In genomic region chr17:33952879-33953278, GRCm38 (mm10) we compare ENCODE assay signal across 11 mouse cellular contexts. TPM values are rescaled to one million over a fixed set of nuclear protein-coding genes. Genes with fewer than 3 reads are reported as not detected.
DNase-seq lines count a peak whose midpoint lies in the region; ATAC-seq and TF ChIP-seq lines count a peak whose summit lies in the region.
"Had no signal": no experiment of that assay in that cellular context is flagged by ENCODE, and none has a peak within 500 bp of the region (broad histone marks: within the 10 kb centered on the region; RNA-seq: fewer than 3 reads in every experiment).

No protein-coding gene starts in this region.

- H3K27me3 ChIP-seq in midbrain, embryonic 10.5 days (ENCODE audit: low read depth, poor library complexity, severe bottlenecking) = no peaks in the 10 kb centered on the region
- no peaks in the 10 kb centered on the region for H3K27me3 ChIP-seq in midbrain, postnatal 0 days (ENCODE audit: insufficient read depth, low read length)
- no peaks in the 10 kb centered on the region for H3K27me3 ChIP-seq in intestine, postnatal 0 days (replicated peaks; ENCODE audit: control insufficient read depth, insufficient read depth, low read length)
- H3K27me3 ChIP-seq in stomach, embryonic 16.5 days (ENCODE audit: control insufficient read depth, insufficient read depth, low read length) = no peaks in the 10 kb centered on the region
- H3K27me3 ChIP-seq: neural tube, embryonic 12.5 days had no signal

- peaks cover 68% of the 10 kb centered on the region for H3K4me1 ChIP-seq in midbrain, embryonic 10.5 days
- H3K4me1 ChIP-seq in midbrain, postnatal 0 days (ENCODE audit: insufficient read depth, low read length) = peaks cover 19% of the 10 kb centered on the region; the same call in 1 of the 2 replicates
- peaks cover 10% of the 10 kb centered on the region; the same call in 1 of the 2 replicates for H3K4me1 ChIP-seq in intestine, postnatal 0 days (replicated peaks; ENCODE audit: control insufficient read depth, insufficient read depth, low read length)
- peaks cover 46% of the 10 kb centered on the region for H3K4me1 ChIP-seq in stomach, embryonic 16.5 days (ENCODE audit: control insufficient read depth, insufficient read depth, low read length)

- no peaks in the 10 kb centered on the region for H3K9me3 ChIP-seq in midbrain, embryonic 10.5 days (replicated peaks)
- H3K9me3 ChIP-seq in midbrain, postnatal 0 days (ENCODE audit: low read length) = no peaks in the 10 kb centered on the region
- no peaks in the 10 kb centered on the region for H3K9me3 ChIP-seq in intestine, postnatal 0 days (ENCODE audit: control insufficient read depth)
- no peaks in the 10 kb centered on the region for H3K9me3 ChIP-seq in stomach, embryonic 16.5 days (replicated peaks; ENCODE audit: control insufficient read depth, low read length)
- H3K9me3 ChIP-seq: neural tube, embryonic 12.5 days had no signal

- TF ChIP-seq CTCF in midbrain, postnatal 0 days (IDR thresholded peaks at IDR 0.05) = no peak
- no peak for TF ChIP-seq CTCF in intestine, postnatal 0 days (IDR thresholded peaks at IDR 0.05; ENCODE audit: low read depth)

- no peak overlapping the region; the same call in 1 of the 2 replicates for H3K9ac ChIP-seq in midbrain, postnatal 0 days (replicated peaks; ENCODE audit: low read length, poor library complexity, severe bottlenecking)
- no peak overlapping the region for H3K9ac ChIP-seq in intestine, postnatal 0 days (ENCODE audit: low read depth, low read length)
- H3K9ac ChIP-seq in stomach, embryonic 16.5 days (ENCODE audit: low read length) = peak overlapping the region; percentile 0; the same call in 1 of the 2 replicates
- H3K9ac ChIP-seq: neural tube, embryonic 12.5 days had no signal

- peaks cover 65% of the 10 kb centered on the region for H3K36me3 ChIP-seq in midbrain, embryonic 10.5 days
- H3K36me3 ChIP-seq in midbrain, postnatal 0 days (ENCODE audit: insufficient read depth, low read length) = peaks cover 18% of the 10 kb centered on the region
- H3K36me3 ChIP-seq in intestine, postnatal 0 days (ENCODE audit: control insufficient read depth, insufficient read depth) = peaks cover 14% of the 10 kb centered on the region
- H3K36me3 ChIP-seq in stomach, embryonic 16.5 days (ENCODE audit: control insufficient read depth, insufficient read depth, low read length) = no peaks in the 10 kb centered on the region; the same call in 1 of the 2 replicates

- H3K4me2 ChIP-seq in midbrain, postnatal 0 days (ENCODE audit: low read depth, low read length, poor library complexity, severe bottlenecking) = no peak overlapping the region
- H3K4me2 ChIP-seq in intestine, postnatal 0 days (replicated peaks; ENCODE audit: low read depth) = 0 out of 2 replicates have a peak overlapping the region, but pooled peaks have one; percentile 79
- H3K4me2 ChIP-seq in stomach, embryonic 16.5 days (ENCODE audit: low read depth, low read length) = peak overlapping the region; percentile 97; the same call in 1 of the 2 replicates

- 86% methylated on average over 4 of the region's 4 CpGs for WGBS in midbrain, embryonic 10.5 days
- 80% methylated on average over 4 of the region's 4 CpGs for WGBS in midbrain, postnatal 0 days
- 75% methylated on average over 4 of the region's 4 CpGs for WGBS in intestine, postnatal 0 days
- 80% methylated on average over 4 of the region's 4 CpGs for WGBS in stomach, embryonic 16.5 days

- DNase-seq in heart, adult 11 months = peak; percentile 86
- no peak for DNase-seq in heart, postnatal 4 days
- DNase-seq in midbrain, embryonic 10.5 days (ENCODE audit: low spot score) = no peak
- no peak for DNase-seq in midbrain, postnatal 0 days (ENCODE audit: low spot score)
- no peak for DNase-seq in urinary bladder, adult 2 months (ENCODE audit: low spot score)
- DNase-seq: B cell, adult 2 months; cerebellum, adult 11-12 months had no signal

- no peak overlapping the region for H3K27ac ChIP-seq in midbrain, embryonic 10.5 days (replicated peaks)
- no peak overlapping the region for H3K27ac ChIP-seq in midbrain, postnatal 0 days (ENCODE audit: low read depth, low read length)
- no peak overlapping the region; the same call in 1 of the 2 replicates for H3K27ac ChIP-seq in intestine, postnatal 0 days (ENCODE audit: low read depth, low read length)
- 0 out of 2 replicates have a peak overlapping the region, but pooled peaks have one; percentile 12 for H3K27ac ChIP-seq in stomach, embryonic 16.5 days (ENCODE audit: low read length)
- H3K27ac ChIP-seq: neural tube, embryonic 12.5 days had no signal

- peak overlapping the region; percentile 99 for H3K4me3 ChIP-seq in midbrain, embryonic 10.5 days
- H3K4me3 ChIP-seq in midbrain, postnatal 0 days (ENCODE audit: low read depth, low read length) = no peak overlapping the region
- no peak overlapping the region for H3K4me3 ChIP-seq in intestine, postnatal 0 days (ENCODE audit: low read depth, low read length)
- H3K4me3 ChIP-seq in stomach, embryonic 16.5 days (replicated peaks; ENCODE audit: low read length) = no peak overlapping the region
- H3K4me3 ChIP-seq: neural tube, embryonic 12.5 days had no signal

- no peak for ATAC-seq in midbrain, postnatal 0 days (ENCODE audit: low FRiP score)
- ATAC-seq in intestine, postnatal 0 days = no peak
- ATAC-seq in stomach, embryonic 16.5 days (ENCODE audit: insufficient read depth, low FRiP score) = no peak
- ATAC-seq in inflammation-experienced regulatory T-cells, adult 6 months = no peak

RNA-seq across cellular contexts. Expression of gene B3galt4, which starts 1.6 kb away (rescaled TPM):
- 1 to 10 TPM; 2.3 to 2.9 TPM for total RNA-seq in heart, postnatal 4 days (2021)
- polyA plus RNA-seq in midbrain, embryonic 10.5 days (2016; fragmentation: Nextera tagmentation; extraction: Ambion mirVana) = 4.1 and 6.4 TPM in 2 replicates
- 8.6 and 14.1 TPM in 2 replicates for total RNA-seq in midbrain, postnatal 0 days (2014; rRNA removed)
- 11.1 and 14.0 TPM in 2 replicates for polyA plus RNA-seq in midbrain, postnatal 0 days (2015; fragmentation: Nextera tagmentation; extraction: Ambion mirVana)
- 14.0 and 15.0 TPM in 2 replicates for polyA plus RNA-seq in intestine, postnatal 0 days (2015; fragmentation: Nextera tagmentation; extraction: Ambion mirVana)
- polyA plus RNA-seq in stomach, embryonic 16.5 days (2015; fragmentation: Nextera tagmentation; extraction: Ambion mirVana) = 8.6 and 9.0 TPM in 2 replicates
- polyA plus RNA-seq in urinary bladder, adult 2 months (2012; rRNA removed) = 7.7 TPM in 2 replicates
- 10 to 100 TPM; 12.8 to 15.1 (median 13.9) TPM for polyA plus RNA-seq in inflammation-experienced regulatory T-cells, adult 6 months (2017; shearing (Covaris generic))

RNA-seq across cellular contexts. Expression of gene Vps52, which starts 2.7 kb away (rescaled TPM):
- 10 to 100 TPM; 38.1 to 40.1 TPM for total RNA-seq in heart, postnatal 4 days (2021)
- 53.5 and 61.0 TPM in 2 replicates for polyA plus RNA-seq in midbrain, embryonic 10.5 days (2016; fragmentation: Nextera tagmentation; extraction: Ambion mirVana)
- total RNA-seq in midbrain, postnatal 0 days (2014; rRNA removed) = 39.5 and 46.1 TPM in 2 replicates
- 65.8 and 68.6 TPM in 2 replicates for polyA plus RNA-seq in midbrain, postnatal 0 days (2015; fragmentation: Nextera tagmentation; extraction: Ambion mirVana)
- 23.5 and 25.5 TPM in 2 replicates for polyA plus RNA-seq in intestine, postnatal 0 days (2015; fragmentation: Nextera tagmentation; extraction: Ambion mirVana)
- 42.6 and 45.0 TPM in 2 replicates for polyA plus RNA-seq in stomach, embryonic 16.5 days (2015; fragmentation: Nextera tagmentation; extraction: Ambion mirVana)
- 39.3 and 39.7 TPM in 2 replicates for polyA plus RNA-seq in urinary bladder, adult 2 months (2012; rRNA removed)
- polyA plus RNA-seq in inflammation-experienced regulatory T-cells, adult 6 months (2017; shearing (Covaris generic)) = 10 to 100 TPM; 27.6 to 30.0 (median 27.8) TPM

RNA-seq across cellular contexts. Expression of gene Rps18, which starts 2.9 kb away (rescaled TPM):
- 100 to 1,000 TPM; 648 to 719 TPM for total RNA-seq in heart, postnatal 4 days (2021)
- polyA plus RNA-seq in midbrain, embryonic 10.5 days (2016; fragmentation: Nextera tagmentation; extraction: Ambion mirVana) = 1,339 and 1,576 TPM in 2 replicates
- 742 and 975 TPM in 2 replicates for total RNA-seq in midbrain, postnatal 0 days (2014; rRNA removed)
- 751 and 769 TPM in 2 replicates for polyA plus RNA-seq in midbrain, postnatal 0 days (2015; fragmentation: Nextera tagmentation; extraction: Ambion mirVana)
- 1,060 and 1,067 TPM in 2 replicates for polyA plus RNA-seq in intestine, postnatal 0 days (2015; fragmentation: Nextera tagmentation; extraction: Ambion mirVana)
- polyA plus RNA-seq in stomach, embryonic 16.5 days (2015; fragmentation: Nextera tagmentation; extraction: Ambion mirVana) = 1,606 and 1,631 TPM in 2 replicates
- 1,060 and 1,160 TPM in 2 replicates for polyA plus RNA-seq in urinary bladder, adult 2 months (2012; rRNA removed)
- polyA plus RNA-seq in inflammation-experienced regulatory T-cells, adult 6 months (2017; shearing (Covaris generic)) = 1,000 to 10,000 TPM; 3,532 to 7,587 (median 7,167) TPM

RNA-seq across cellular contexts. Expression of gene Wdr46, which starts 12.4 kb away (rescaled TPM):
- total RNA-seq in heart, postnatal 4 days (2021) = 10 to 100 TPM; 13.3 to 14.4 TPM
- 47.8 and 52.5 TPM in 2 replicates for polyA plus RNA-seq in midbrain, embryonic 10.5 days (2016; fragmentation: Nextera tagmentation; extraction: Ambion mirVana)
- total RNA-seq in midbrain, postnatal 0 days (2014; rRNA removed) = 14.3 and 15.7 TPM in 2 replicates
- 14.6 and 17.3 TPM in 2 replicates for polyA plus RNA-seq in midbrain, postnatal 0 days (2015; fragmentation: Nextera tagmentation; extraction: Ambion mirVana)
- 10.6 and 11.2 TPM in 2 replicates for polyA plus RNA-seq in intestine, postnatal 0 days (2015; fragmentation: Nextera tagmentation; extraction: Ambion mirVana)
- polyA plus RNA-seq in stomach, embryonic 16.5 days (2015; fragmentation: Nextera tagmentation; extraction: Ambion mirVana) = 19.0 and 23.1 TPM in 2 replicates
- polyA plus RNA-seq in urinary bladder, adult 2 months (2012; rRNA removed) = 15.8 and 17.2 TPM in 2 replicates
- 10 to 100 TPM in 2 of 3 experiments, 1 to 10 TPM in 1; 6.8 to 11.0 (median 10.1) TPM for polyA plus RNA-seq in inflammation-experienced regulatory T-cells, adult 6 months (2017; shearing (Covaris generic))

RNA-seq across cellular contexts. Expression of gene Pfdn6, which starts 12.7 kb away (rescaled TPM):
- total RNA-seq in heart, postnatal 4 days (2021) = 10 to 100 TPM; 78.0 to 79.5 TPM
- polyA plus RNA-seq in midbrain, embryonic 10.5 days (2016; fragmentation: Nextera tagmentation; extraction: Ambion mirVana) = 214 and 240 TPM in 2 replicates
- 47.9 and 60.9 TPM in 2 replicates for total RNA-seq in midbrain, postnatal 0 days (2014; rRNA removed)
- polyA plus RNA-seq in midbrain, postnatal 0 days (2015; fragmentation: Nextera tagmentation; extraction: Ambion mirVana) = 170 and 185 TPM in 2 replicates
- 111 and 116 TPM in 2 replicates for polyA plus RNA-seq in intestine, postnatal 0 days (2015; fragmentation: Nextera tagmentation; extraction: Ambion mirVana)
- 133 and 147 TPM in 2 replicates for polyA plus RNA-seq in stomach, embryonic 16.5 days (2015; fragmentation: Nextera tagmentation; extraction: Ambion mirVana)
- polyA plus RNA-seq in urinary bladder, adult 2 months (2012; rRNA removed) = 86.5 and 87.2 TPM in 2 replicates
- polyA plus RNA-seq in inflammation-experienced regulatory T-cells, adult 6 months (2017; shearing (Covaris generic)) = 100 to 1,000 TPM; 114 to 135 (median 124) TPM
